ENCODE assay signal across 13 mouse cellular contexts in the genomic region with DNA sequence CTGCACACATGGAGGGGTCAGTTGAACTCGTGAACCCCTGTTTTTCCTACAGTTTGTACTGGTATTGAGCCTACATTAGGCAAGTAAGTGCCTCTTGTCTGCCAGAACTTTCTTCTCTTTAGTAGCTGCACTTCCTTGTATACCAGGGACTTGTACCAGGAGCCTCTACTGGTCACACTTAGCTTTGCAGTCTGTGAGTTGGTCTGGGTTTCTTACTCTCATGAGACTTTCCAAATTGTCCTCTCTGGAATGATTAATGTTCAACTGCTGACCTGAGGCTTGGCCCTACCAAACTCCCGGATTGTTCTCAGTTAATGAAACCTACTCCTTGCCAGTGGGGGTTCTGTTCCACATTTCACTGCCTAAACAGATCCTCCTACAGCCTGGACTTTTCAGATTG.
DNase-seq lines count a peak whose midpoint lies in the region; ATAC-seq lines count a peak whose summit lies in the region.
"Had no signal": no experiment of that assay in that cellular context is flagged by ENCODE, and none has a peak within 500 bp of the region (broad histone marks: within the 10 kb centered on the region; RNA-seq: fewer than 3 reads in every experiment).

No protein-coding gene starts in this region.

- WGBS in neural tube, embryonic 15.5 days: 22% methylated on average over 2 of the region's 2 CpGs
- WGBS in kidney, embryonic 14.5 days: 17% methylated on average over 2 of the region's 2 CpGs

- ATAC-seq in neural tube, embryonic 15.5 days (ENCODE audit: low FRiP score): no peak
- peak; percentile 87 for ATAC-seq in kidney, embryonic 14.5 days (ENCODE audit: low FRiP score, low TSS enrichment)
- ATAC-seq in monocyte, adult 5-6 weeks (replicated peaks; ENCODE audit: insufficient number of reproducible peaks, low FRiP score, low TSS enrichment, poor library complexity, severe bottlenecking): no peak

- H3K36me3 ChIP-seq in neural tube, embryonic 15.5 days: no peaks in the 10 kb centered on the region
- H3K36me3 ChIP-seq in kidney, embryonic 14.5 days (ENCODE audit: control insufficient read depth, insufficient read depth, low read length): no peaks in the 10 kb centered on the region
- H3K36me3 ChIP-seq: hindbrain, embryonic 13.5 days had no signal

- no peak overlapping the region for H3K4me3 ChIP-seq in neural tube, embryonic 15.5 days (replicated peaks)
- no peak overlapping the region for H3K4me3 ChIP-seq in kidney, embryonic 14.5 days (ENCODE audit: low read length)
- H3K4me3 ChIP-seq: hindbrain, embryonic 13.5 days had no signal

- H3K4me2 ChIP-seq in neural tube, embryonic 15.5 days: no peak overlapping the region
- no peak overlapping the region for H3K4me2 ChIP-seq in kidney, embryonic 14.5 days (replicated peaks; ENCODE audit: low read depth, low read length)
- H3K4me2 ChIP-seq: hindbrain, embryonic 13.5 days had no signal

- no peaks in the 10 kb centered on the region for H3K9me3 ChIP-seq in neural tube, embryonic 15.5 days (replicated peaks)
- no peaks in the 10 kb centered on the region for H3K9me3 ChIP-seq in kidney, embryonic 14.5 days (ENCODE audit: control insufficient read depth, low read length)
- H3K9me3 ChIP-seq: hindbrain, embryonic 13.5 days had no signal

- peak; percentile 19 for DNase-seq in neural tube, embryonic 10.5 days (ENCODE audit: extremely low spot score, low spot score)
- DNase-seq in embryo, embryonic 10 days (ENCODE audit: low spot score): peak; percentile 47
- DNase-seq in ovary, postnatal 36 days (ENCODE audit: low spot score): no peak
- no peak for DNase-seq in ovary, adult 18-20 months (ENCODE audit: low spot score)
- DNase-seq: adrenal gland, adult 2 months; cerebellum, postnatal 10 days; left cerebral cortex, postnatal 4 days; right cerebral cortex, postnatal 4 days; thymus, postnatal 14 days had no signal

- H3K4me1 ChIP-seq in neural tube, embryonic 15.5 days: no peaks in the 10 kb centered on the region
- no peaks in the 10 kb centered on the region for H3K4me1 ChIP-seq in kidney, embryonic 14.5 days (ENCODE audit: control insufficient read depth, insufficient read depth, low read length)
- H3K4me1 ChIP-seq: hindbrain, embryonic 13.5 days had no signal

- no peak overlapping the region for H3K9ac ChIP-seq in neural tube, embryonic 15.5 days (replicated peaks)
- no peak overlapping the region for H3K9ac ChIP-seq in kidney, embryonic 14.5 days (ENCODE audit: low read depth, low read length)
- H3K9ac ChIP-seq: hindbrain, embryonic 13.5 days had no signal

- H3K27me3 ChIP-seq in neural tube, embryonic 15.5 days (replicated peaks): no peaks in the 10 kb centered on the region
- no peaks in the 10 kb centered on the region for H3K27me3 ChIP-seq in kidney, embryonic 14.5 days (ENCODE audit: control insufficient read depth, insufficient read depth, low read length)
- H3K27me3 ChIP-seq: hindbrain, embryonic 13.5 days had no signal

- no peak overlapping the region for H3K27ac ChIP-seq in neural tube, embryonic 15.5 days (replicated peaks)
- H3K27ac ChIP-seq in kidney, embryonic 14.5 days (ENCODE audit: low read depth, low read length): no peak overlapping the region
- H3K27ac ChIP-seq: hindbrain, embryonic 13.5 days had no signal

Comparison
In these comparisons a context has a peak if more than half of its experiments do, and no peak if none do; other contexts are left out.
1. DNase-seq: peak in neural tube, embryonic 10.5 days (single experiment) and embryo, embryonic 10 days (single experiment); none in ovary, postnatal 36 days (single experiment) and ovary, adult 18-20 months (single experiment).